Mouse (Mus musculus) 3134 (cell line): ENCODE measurements around the gene Uba3.

ENCODE experiments used
- DNase-seq: peaks from one replicate; pipeline ENCODE4 v3.0.0-alpha.2; 2011; ENCODE audit warnings: low spot score; ENCODE audit not compliant: insufficient read length; ENCODE audit errors: extremely low read depth

Gene Uba3

DNA sequence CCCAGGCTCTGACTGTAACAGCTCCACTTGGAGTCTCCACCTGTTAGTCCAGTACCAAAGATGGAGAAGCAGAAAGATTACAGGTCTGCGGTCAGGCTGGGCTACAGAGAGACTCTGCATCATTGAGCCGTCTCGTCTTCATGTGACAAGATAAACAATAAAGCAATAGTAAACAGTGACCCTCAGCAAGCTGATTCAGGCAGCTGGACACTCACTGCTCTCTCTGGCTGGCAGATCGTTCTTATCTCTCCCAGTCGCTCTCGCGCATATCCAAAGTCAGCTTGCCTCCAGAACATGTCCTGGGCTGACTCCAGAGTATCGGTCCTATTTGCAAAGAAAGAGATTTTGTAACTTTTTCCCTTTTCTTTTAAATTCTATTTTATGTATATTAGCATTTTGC, 62.8 kb downstream of the Uba3 start:
- DNase-seq: no peak

- no peak for DNase-seq
Measured at GRCm38 (mm10) chr6:97141811-97142210, 63.6 kb downstream of the Uba3 start.
